Mouse (Mus musculus) heart, adult 2 months (tissue): ENCODE results near the gene Ruvbl2. TPM values are rescaled to one million over a fixed set of nuclear protein-coding genes. Genes with fewer than 3 reads are reported as not detected.

Experiments used
- DNase-seq, 2 experiments: peaks; one replicate each; pipeline ENCODE4 v3.0.0; 2021
- H3K27ac ChIP-seq: fragments of 200-600 bp; 2 replicates; pipeline ENCODE4 v1.8.1; 2022
- H3K27me3 ChIP-seq: fragments of 200-500 bp; 2 replicates; pipeline ENCODE4 v1.6.1; 2012; ENCODE audit warnings: mild to moderate bottlenecking, low read length, inconsistent platforms, mixed read lengths; ENCODE audit not compliant: control insufficient read depth, insufficient read depth
- H3K36me3 ChIP-seq: fragments of 200-500 bp; 2 replicates; pipeline ENCODE4 v1.6.1; 2012; ENCODE audit warnings: low read length, inconsistent platforms; ENCODE audit not compliant: control insufficient read depth, insufficient read depth
- H3K4me1 ChIP-seq: fragments of 200-500 bp; 2 replicates; pipeline ENCODE4 v1.6.1; 2011; ENCODE audit warnings: low read length; ENCODE audit not compliant: control insufficient read depth, insufficient read depth
- H3K4me3 ChIP-seq: fragments of 200-600 bp; 2 replicates; pipeline ENCODE4 v1.8.1; 2022
- H3K79me2 ChIP-seq: fragments of 200-500 bp; replicated peaks from 2 replicates; pipeline ENCODE4 v1.6.1; 2012; ENCODE audit warnings: mild to moderate bottlenecking, inconsistent platforms, low read length, moderate library complexity, mixed read lengths; ENCODE audit not compliant: control insufficient read depth, insufficient read depth
- H3K9ac ChIP-seq: fragments of 200-500 bp; 2 replicates; pipeline ENCODE4 v1.6.1; 2012; ENCODE audit warnings: low read depth, mild to moderate bottlenecking, control low read depth, inconsistent platforms, low read length, mixed read lengths
- CTCF ChIP-seq: fragments of 200-600 bp; IDR thresholded peaks from 2 replicates; pipeline ENCODE4 v1.8.1; 2022; ENCODE audit warnings: antibody characterized with exemption, mild to moderate bottlenecking, moderate library complexity
- EP300 ChIP-seq: fragments of 200-500 bp; IDR thresholded peaks from 2 replicates; pipeline ENCODE4 v1.6.1; 2011; ENCODE audit warnings: low read depth, low read length, control low read depth; ENCODE audit not compliant: insufficient read depth
- POLR2A ChIP-seq: fragments of 200-500 bp; IDR thresholded peaks from 2 replicates; pipeline ENCODE4 v1.6.1; 2011; ENCODE audit warnings: mild to moderate bottlenecking, low read depth, low read length, control low read depth; ENCODE audit not compliant: insufficient read depth
- WGBS: fragments of 180-500 bp; shearing (Covaris S2); methylation state at CpG from one replicate; pipeline ENCODE4 v1.1.7; 2018; 5-methylcytosine and 5-hydroxymethylcytosine counted together
- intact Hi-C: fragments of 180-260 bp; cut with DNase I; formaldehyde crosslinking; loops from one replicate; pipeline ENCODE4 v1.15.1; 2025
- polyA plus RNA-seq: library from polyadenylated mRNA; depleted of rRNA; stranded (reverse); fragments of >200 nt; gene quantifications from 2 replicates; pipeline ENCODE4 v1.2.3, GENCODE M21; 2012
- total RNA-seq, 2 experiments: library from RNA; stranded (reverse); gene quantifications; 2 replicates each; pipeline ENCODE4 v1.2.3; 2021

Ruvbl2 gene
- total and polyA plus RNA-seq, 3 experiments, result 26.5 to 32.7 (median 26.9) TPM

- H3K4me1 ChIP-seq, result peaks cover 15% of the 10 kb centered on the region
- no peaks in the 10 kb centered on the region for H3K27me3 ChIP-seq
- intact Hi-C loops, result loop anchor here (1.0 kb wide), 1 partner anchor 25 kb away; the partner anchor contains the start of gene Gys1
- H3K4me3 ChIP-seq, result peak overlapping the region; percentile 59
- peak overlapping the region; percentile 72 for H3K9ac ChIP-seq
- under 1% methylated on average over 43 of the region's 43 CpGs for WGBS
- peak; percentile 87 to 88 for DNase-seq
- H3K79me2 ChIP-seq, result no peaks in the 10 kb centered on the region
- peaks cover 12% of the 10 kb centered on the region for H3K36me3 ChIP-seq
- H3K27ac ChIP-seq, result peak overlapping the region; percentile 96
- peak; percentile 34 for TF ChIP-seq POLR2A
- TF ChIP-seq EP300, result 0 out of 2 replicates have a peak, but pooled peaks have one; percentile 6
- no peak for TF ChIP-seq CTCF
These were observed 21.1 kb upstream of the Ruvbl2 start for GRCm38 (mm10) chr7:45458748-45459563.

GRCm38 (mm10) chr7:45457204-45458060 is 19.5 kb upstream of the Ruvbl2 start:
- TF ChIP-seq EP300 (peak; percentile 76; the same call in 1 of the 2 replicates), POLR2A (peak; percentile 46), CTCF (no peak)
- no peak overlapping the region for H3K9ac ChIP-seq
- peak overlapping the region; percentile 54 for H3K27ac ChIP-seq
- H3K4me1 ChIP-seq, result peaks cover 15% of the 10 kb centered on the region
- peaks cover 12% of the 10 kb centered on the region for H3K36me3 ChIP-seq
- H3K79me2 ChIP-seq, result no peaks in the 10 kb centered on the region
- intact Hi-C loops, result no loop called here
- WGBS, result 37% methylated on average over 10 of the region's 10 CpGs
- no peaks in the 10 kb centered on the region for H3K27me3 ChIP-seq
- peak; percentile 43 to 58 for DNase-seq
- peak overlapping the region; percentile 59; the same call in 1 of the 2 replicates for H3K4me3 ChIP-seq

GRCm38 (mm10) chr7:45456721-45457203 is 18.9 kb upstream of the Ruvbl2 start:
- peak overlapping the region; percentile 52; the same call in 1 of the 2 replicates for H3K27ac ChIP-seq
- H3K4me3 ChIP-seq, result no peak overlapping the region
- no peak overlapping the region for H3K9ac ChIP-seq
- 37% methylated on average over 9 of the region's 9 CpGs for WGBS
- peaks cover 12% of the 10 kb centered on the region for H3K36me3 ChIP-seq
- no peak for TF ChIP-seq CTCF
- no peak for TF ChIP-seq POLR2A
- TF ChIP-seq EP300, result no peak
- no peaks in the 10 kb centered on the region for H3K79me2 ChIP-seq
- no peak for DNase-seq
- H3K27me3 ChIP-seq, result no peaks in the 10 kb centered on the region
- intact Hi-C loops, result no loop called here
- H3K4me1 ChIP-seq, result peaks cover 15% of the 10 kb centered on the region

GRCm38 (mm10) chr7:45455932-45456696 is 18.2 kb upstream of the Ruvbl2 start:
- Histone ChIP-seq H3K4me1 (peaks cover 14% of the 10 kb centered on the region), H3K27ac (no peak overlapping the region), H3K9ac (no peak overlapping the region), H3K4me3 (no peak overlapping the region), H3K27me3 (no peaks in the 10 kb centered on the region), H3K36me3 (peaks cover 12% of the 10 kb centered on the region), H3K79me2 (no peaks in the 10 kb centered on the region)
- WGBS, result 81% methylated on average over 13 of the region's 13 CpGs
- TF ChIP-seq CTCF, result no peak
- no peak for TF ChIP-seq POLR2A
- TF ChIP-seq EP300, result no peak
- intact Hi-C loops, result no loop called here
- DNase-seq, result no peak

- H3K36me3 ChIP-seq, result peaks cover 12% of the 10 kb centered on the region
- H3K79me2 ChIP-seq, result no peaks in the 10 kb centered on the region
- H3K9ac ChIP-seq, result no peak overlapping the region
- H3K27me3 ChIP-seq, result no peaks in the 10 kb centered on the region
- intact Hi-C loops, result no loop called here
- peaks cover 6% of the 10 kb centered on the region; the same call in 1 of the 2 replicates for H3K4me1 ChIP-seq
- H3K4me3 ChIP-seq, result no peak overlapping the region
- TF ChIP-seq POLR2A (no peak), CTCF (no peak), EP300 (no peak)
- DNase-seq, result no peak
- H3K27ac ChIP-seq, result no peak overlapping the region
- 84% methylated on average over 15 of the region's 15 CpGs for WGBS
These were observed 17.1 kb upstream of the Ruvbl2 start for GRCm38 (mm10) chr7:45454971-45455370.
